Mouse (Mus musculus): ENCODE measurements at regions not wholly inside any gene's neighbourhood (a gene's known extent, or its start where the extent isn't known, plus 50 kb on each side); places are given as distances from the start of the nearest gene placed in this dataset.
"Not testable (repeated sequence)": the region's sequence is repeated elsewhere in the genome, so short reads cannot be mapped to it uniquely, and the experiment has no call there.

DNA sequence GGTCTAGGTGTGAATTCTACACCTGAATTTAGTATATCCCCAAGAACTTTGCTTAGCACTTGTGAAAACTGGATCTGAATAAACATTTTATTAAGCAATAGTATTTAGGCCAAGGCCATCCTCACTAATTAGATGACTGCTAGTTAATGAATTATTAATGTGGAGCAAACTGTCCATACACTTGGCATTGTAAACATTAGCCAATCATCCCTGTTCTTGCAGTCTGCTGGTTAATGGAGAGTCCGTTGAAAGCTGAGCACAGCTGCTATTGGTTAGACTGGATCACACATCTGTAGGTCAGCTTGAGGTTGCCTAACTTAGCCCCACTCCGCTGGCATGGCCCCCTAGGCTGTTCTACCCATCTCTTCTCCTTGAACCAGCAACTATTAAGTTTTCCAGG lies 826.2 kb upstream of the 4930452B06Rik start:
- no peak for DNase-seq

- DNase-seq = no peak
Measured at GRCm38 (mm10) chr14:9488585-9488984, 822.5 kb upstream of the 4930452B06Rik start.

GRCm38 (mm10) chr14:9478981-9479380 lies 812.9 kb upstream of the 4930452B06Rik start:
- peak; percentile 16 to 20 for DNase-seq

DNA sequence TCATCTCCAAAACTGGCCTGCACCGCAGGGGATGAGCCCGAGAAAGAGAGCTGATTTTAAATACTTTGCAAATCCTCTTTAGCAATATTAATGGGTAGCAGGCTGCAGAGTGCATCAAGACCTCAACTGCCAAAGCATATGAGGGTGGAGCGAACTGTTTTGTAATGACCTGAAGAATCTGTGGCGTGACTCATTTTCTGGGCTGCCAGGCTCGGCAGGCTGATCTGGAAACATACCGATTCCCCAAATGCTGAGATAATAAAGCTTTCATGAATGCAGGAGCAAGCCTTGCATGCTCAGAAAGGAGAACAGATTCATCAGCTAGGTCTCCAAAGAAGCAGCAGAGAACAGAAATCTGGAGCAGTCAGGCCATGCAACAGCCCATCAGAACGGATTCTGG lies 809.1 kb upstream of the 4930452B06Rik start:
- DNase-seq = peak; percentile 3 to 25

DNA sequence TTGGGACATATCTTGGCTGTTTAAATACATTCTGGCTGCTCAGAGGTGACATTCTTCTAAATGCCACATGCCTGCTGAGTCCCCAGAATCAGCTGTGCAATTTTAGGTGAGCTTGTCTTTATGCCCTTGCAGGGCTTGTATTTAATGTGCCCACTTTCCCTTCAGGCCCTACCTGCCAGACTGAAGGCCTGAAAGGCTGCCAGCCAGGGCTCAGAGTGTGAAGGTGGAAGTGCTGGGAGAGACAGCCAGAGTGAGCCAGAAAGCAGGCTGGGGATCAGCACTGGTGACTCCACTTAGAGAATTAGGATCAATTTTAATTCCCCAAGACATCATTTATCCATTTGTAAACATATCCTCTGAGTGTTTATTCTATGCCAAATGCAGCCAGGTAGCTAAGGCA lies 803.6 kb upstream of the 4930452B06Rik start:
- DNase-seq = peak; percentile 36 to 57

DNA sequence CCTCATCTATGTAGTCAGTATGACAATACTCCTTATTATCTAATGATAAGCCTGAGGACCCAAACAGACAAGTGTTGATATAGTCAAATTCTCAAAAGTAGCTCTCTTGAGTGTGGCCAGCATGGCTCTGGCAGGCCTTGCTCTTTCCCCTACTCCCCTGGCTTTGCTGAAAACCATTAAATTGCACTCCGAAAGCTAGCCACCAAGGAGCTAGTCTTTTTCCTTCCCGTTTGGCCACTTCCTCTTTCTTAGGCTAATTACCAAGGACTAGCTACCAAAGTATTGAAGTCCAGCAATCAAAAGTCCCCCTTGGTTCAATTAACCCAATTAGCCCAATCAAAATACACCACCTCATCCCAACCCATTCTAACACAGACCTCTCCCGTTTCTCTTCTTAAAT lies 802.6 kb upstream of the 4930452B06Rik start:
- DNase-seq = no peak

DNA sequence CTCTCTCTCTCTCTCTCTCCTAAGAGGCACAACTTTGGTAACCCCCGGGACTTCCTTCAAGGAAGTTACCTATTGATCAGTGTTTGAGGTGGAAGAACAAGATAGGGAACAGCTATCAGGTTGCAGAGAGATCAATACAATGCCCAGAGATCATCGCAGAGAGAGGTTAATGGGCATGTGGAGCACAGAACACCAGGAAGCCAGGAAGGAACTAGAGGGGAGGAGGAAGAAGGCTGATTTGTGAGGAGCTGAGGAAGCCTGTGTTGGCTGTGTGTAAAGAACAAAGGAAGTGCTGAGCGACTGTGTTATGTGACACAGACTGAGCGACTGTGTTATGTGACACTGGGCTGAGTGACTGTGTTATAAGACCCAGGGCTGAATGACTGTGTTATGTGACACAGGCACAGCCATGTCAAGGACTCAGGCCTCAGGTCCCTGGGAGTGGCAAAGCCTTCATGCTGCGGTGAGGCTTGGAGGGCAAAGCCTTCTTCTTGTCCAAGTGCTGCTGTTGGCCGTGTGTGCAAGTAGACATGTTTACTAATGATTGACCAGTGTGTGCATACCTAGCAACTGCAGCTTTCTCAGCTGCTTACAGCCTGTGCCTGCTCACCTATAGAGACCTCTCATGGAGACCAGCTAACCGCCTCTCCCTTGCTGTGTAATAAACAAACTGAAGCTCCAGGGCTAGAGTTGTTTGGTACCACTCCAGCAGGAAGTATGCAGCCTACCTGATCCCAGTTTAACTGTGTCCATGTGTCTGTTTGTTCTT lies 801.8 kb upstream of the 4930452B06Rik start:
- DNase-seq = no peak

DNA sequence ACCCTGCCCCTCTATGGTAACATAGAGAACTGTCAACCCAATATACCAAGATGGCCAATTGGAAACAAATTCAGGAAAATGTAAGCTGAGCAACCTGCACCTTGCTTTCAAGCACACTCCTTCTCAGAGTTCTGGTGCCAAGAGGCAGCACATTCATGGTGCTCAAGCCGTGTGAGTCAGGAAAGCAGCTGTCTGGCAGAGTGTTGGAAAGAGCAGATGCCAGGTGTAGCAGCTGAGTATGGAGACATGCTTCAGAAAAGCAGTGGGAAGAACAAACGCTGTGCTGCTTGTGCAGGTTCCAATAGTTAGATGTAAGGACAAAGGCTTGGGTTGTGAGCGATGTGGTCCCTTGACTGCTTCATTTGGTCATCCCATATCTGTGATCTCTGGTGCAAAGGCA lies 794.0 kb upstream of the 4930452B06Rik start:
- DNase-seq = no peak

GRCm38 (mm10) chr14:9458856-9459255 lies 792.8 kb upstream of the 4930452B06Rik start:
- DNase-seq = no peak

DNA sequence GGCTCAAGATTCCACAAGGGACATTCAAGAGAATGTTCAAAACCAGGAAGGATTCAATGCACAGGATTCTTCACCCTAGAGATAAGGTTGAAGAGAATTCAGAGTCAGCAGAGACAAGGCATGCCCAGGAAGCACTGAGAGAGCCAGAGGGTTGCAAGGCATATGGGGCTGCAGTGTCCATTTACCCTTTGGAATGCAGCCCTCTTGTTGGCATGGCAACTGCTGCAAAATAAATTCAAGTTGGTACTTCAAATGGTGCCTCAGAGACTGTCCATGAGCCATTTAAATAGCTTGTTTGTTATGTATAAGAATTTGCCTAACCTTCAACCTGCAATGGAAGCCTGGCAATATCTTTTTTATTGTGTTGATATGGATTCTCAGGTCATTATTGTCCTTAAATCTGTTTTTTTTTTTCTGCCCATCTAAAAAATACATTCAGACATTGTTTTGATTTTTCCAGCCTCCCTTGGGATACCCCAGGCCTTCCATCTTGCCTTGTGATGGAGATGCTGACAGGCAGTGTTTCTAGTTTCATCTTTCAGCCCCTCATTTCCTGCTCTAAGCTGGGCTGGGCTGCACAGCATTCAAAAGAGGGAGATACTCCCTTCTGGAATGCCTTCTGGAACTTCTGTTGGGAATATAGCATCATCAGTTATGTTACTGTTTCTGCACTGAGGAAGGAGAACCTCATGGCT lies 791.9 kb upstream of the 4930452B06Rik start:
- peak; percentile 44 to 52 for DNase-seq

DNA sequence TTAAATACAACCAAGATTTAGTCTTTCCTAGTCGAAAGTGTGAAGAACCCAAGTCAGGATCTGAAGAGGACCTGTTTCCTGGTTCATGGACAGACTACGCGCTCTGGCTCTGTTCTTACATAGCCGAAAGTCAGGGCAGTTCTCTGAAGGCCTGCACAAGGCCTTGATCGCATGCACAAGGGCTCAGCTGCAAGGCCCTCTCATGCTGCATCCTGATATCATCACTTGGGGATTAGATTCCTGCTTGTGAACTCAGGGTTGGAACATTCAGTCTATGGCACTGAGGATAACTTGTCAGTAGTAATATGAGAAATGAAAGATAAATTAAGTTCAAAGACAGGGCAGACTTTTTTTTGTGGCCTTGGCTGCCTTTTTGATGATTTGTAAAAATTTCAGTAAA lies 789.9 kb upstream of the 4930452B06Rik start:
- DNase-seq = no peak

- DNase-seq = peak; percentile 78 to 82
Measured at GRCm38 (mm10) chr14:9449942-9450341, 783.9 kb upstream of the 4930452B06Rik start.

DNA sequence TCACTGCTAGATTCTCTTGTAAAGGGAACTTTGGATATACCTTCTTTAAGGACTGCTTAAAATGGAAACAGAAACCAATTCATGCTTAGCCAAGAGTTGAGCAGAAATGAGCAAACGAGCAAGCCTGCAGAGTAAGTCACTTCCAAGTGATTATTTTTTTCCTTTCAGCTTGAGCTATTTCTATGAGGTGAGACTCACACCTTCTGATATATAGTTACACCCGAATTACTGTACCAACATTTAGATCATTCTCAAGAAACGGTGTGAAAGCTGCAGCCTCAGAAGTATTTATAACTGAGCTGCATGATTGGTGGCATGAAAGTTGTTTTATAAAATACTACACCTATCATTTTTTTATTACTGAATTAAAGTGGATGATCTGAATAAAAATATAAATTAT lies 771.9 kb upstream of the 4930452B06Rik start:
- no peak for DNase-seq

DNA sequence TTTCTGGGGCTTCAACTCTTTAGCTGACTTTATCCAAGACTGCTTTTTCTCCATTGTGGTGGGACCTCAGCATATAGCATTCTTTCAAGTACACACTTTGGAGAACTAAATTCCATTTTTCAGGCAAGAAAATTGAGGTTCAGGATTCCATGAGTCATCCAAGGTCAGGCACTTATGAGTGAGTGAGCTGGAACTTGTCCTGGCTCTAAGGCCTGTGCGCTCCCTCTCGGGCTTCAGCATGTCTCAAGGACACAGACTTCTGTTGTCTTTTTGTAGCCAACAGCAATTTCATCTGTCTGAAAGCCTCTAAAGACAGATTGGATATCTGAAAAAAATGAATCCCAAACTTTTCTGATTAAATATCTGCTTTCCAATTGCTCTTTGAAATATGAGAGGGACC lies 769.1 kb upstream of the 4930452B06Rik start:
- DNase-seq = no peak

GRCm38 (mm10) chr14:9433081-9433590 lies 767.1 kb upstream of the 4930452B06Rik start:
- no peak for DNase-seq

DNA sequence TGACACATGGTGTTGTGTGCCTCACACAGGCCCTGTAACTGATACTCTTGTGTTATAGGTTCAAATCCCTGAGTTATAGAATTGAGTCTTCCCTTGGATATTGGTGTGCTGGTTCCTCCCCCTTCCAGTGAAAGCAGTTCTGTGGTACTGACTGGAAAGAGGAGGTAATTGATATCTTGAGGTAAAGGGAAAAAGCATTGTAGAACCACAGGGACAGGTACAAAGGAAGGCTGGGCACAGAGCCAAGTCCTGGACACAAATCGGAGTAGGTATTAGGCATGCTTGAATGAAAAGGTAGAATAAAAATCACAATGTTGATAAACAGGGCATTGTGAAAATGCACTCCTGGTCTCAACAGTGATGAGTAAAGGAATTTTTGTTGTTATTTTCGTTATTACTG lies 765.8 kb upstream of the 4930452B06Rik start:
- DNase-seq = peak; percentile 32 to 52

DNA sequence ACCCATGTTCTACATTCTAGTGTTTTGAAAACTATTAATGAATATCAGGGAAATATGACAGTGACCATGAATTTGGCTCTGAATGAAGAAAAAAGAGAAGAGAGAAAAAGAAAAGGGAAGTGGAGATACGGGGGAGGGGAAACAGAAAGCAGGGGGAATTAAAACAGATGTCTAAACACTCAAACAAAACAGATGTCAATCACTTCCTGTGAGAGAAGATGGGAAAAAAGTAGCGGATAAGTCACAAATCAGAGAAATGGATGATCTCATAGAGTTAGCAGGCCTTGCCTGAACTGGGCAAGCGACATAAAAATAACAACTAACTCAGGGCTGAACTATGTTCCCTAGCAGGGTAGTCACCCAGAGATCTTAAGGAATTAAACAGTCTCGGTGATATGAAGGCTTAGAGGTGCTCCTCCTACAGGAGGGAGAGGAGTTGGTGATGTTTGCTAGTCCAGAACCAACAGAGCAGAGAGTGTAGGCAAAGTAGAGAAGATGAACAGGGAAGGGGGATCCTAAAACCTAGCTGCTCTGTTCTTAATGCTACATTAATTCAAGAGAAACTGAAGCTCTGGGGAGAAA lies 745.9 kb upstream of the 4930452B06Rik start:
- DNase-seq = no peak

DNA sequence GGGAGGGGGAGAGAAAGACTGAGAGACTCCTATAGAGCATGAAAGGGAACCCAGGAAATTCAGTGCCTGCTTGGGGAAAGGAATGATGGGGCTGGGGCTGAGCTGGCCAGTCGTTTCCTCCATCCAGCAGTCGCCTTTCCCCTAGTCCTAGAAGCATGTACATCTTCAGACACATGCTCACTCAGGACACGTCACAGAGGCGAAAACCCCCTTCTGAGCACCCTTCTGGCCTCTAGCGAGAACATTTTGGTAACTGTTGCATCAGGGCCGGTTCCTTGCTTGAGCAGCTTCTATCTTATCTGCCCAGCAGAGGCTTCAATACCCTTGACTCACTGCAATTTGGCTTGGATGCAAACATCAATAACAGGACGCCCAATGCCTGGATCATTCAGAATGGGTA lies 737.6 kb upstream of the 4930452B06Rik start:
- DNase-seq = no peak

- no peak for DNase-seq
Measured at GRCm38 (mm10) chr14:9400861-9401260, 734.8 kb upstream of the 4930452B06Rik start.

- DNase-seq = peak; percentile 85 to 86
Measured at GRCm38 (mm10) chr14:9393271-9393771, 727.3 kb upstream of the 4930452B06Rik start.

- DNase-seq = not testable (repeated sequence)
Measured at GRCm38 (mm10) chr14:9389878-9390536, 724.0 kb upstream of the 4930452B06Rik start.

- no peak for DNase-seq
Measured at GRCm38 (mm10) chr14:9389180-9389579, 723.1 kb upstream of the 4930452B06Rik start.

Data from cerebellum, postnatal 14 days (tissue).